Mouse (Mus musculus) brain, embryonic 14.5 days (tissue): ENCODE measurements around the gene Bcat2.

Experiments
- CTCF ChIP-seq: fragments of 200-500 bp; IDR thresholded peaks from 2 replicates; pipeline ENCODE4 v1.5.1; 2012; ENCODE audit warnings: inconsistent platforms, mild to moderate bottlenecking, moderate library complexity, borderline replicate concordance; ENCODE audit not compliant: insufficient read depth, insufficient read length; ENCODE audit errors: extremely low read depth
- POLR2A ChIP-seq: fragments of 200-500 bp; IDR thresholded peaks from 2 replicates; pipeline ENCODE4 v1.6.1; 2012; ENCODE audit warnings: mild to moderate bottlenecking, inconsistent platforms, borderline replicate concordance; ENCODE audit not compliant: poor library complexity, insufficient read depth, insufficient read length, severe bottlenecking; ENCODE audit errors: extremely low read depth

- TF ChIP-seq POLR2A (no peak), CTCF (no peak)
Observed at GRCm38 (mm10) chr7:45597013-45597412, 27.1 kb downstream of the Bcat2 start.
